Mouse (Mus musculus): ENCODE data around the gene Gkap1. TPM values are rescaled to one million over a fixed set of nuclear protein-coding genes. Genes with fewer than 3 reads are reported as not detected.

Gene Gkap1
- polyA plus RNA-seq, 1 experiment from 2014 or later = 26.1 TPM

- peaks cover 5% of the 10 kb centered on the region for H3K4me1 ChIP-seq (replicated peaks)
- no peak overlapping the region for H3K4me2 ChIP-seq (replicated peaks)
- H3K36me3 ChIP-seq = no peaks in the 10 kb centered on the region
- H3K27ac ChIP-seq = no peak overlapping the region
- ATAC-seq = no peak
- H3K27me3 ChIP-seq = no peaks in the 10 kb centered on the region
- H3K4me3 ChIP-seq (replicated peaks) = no peak overlapping the region
- H3K9ac ChIP-seq (replicated peaks) = no peak overlapping the region
- WGBS = 75% methylated on average over 1 of the region's 1 CpGs
- H3K9me3 ChIP-seq = no peaks in the 10 kb centered on the region
Measured at GRCm38 (mm10) chr13:58289308-58289707, 13.8 kb upstream of the Gkap1 start.

DNA sequence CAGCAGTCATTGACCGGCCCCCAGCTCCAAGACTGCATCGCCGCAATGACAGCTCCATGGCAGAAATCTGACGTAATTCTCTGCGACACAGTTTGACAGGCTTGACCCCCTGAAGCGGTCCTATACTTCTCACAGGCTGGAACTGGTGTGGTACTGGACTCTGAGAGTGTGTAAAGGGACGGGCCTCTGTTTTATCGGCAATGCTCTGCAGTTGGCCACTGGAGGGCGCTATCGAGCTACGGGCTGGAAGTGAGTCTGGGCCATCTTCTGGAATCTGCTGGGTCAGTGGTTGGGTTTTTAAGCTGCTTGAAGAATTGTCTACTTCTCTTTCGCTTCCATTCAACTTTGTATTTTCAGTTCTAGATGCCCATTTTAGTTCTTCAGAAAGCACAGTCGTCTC, 12.3 kb upstream of the Gkap1 start:
- Histone ChIP-seq H3K4me1 (replicated peaks) (peaks cover 3% of the 10 kb centered on the region), H3K4me3 (replicated peaks) (no peak overlapping the region), H3K4me2 (replicated peaks) (no peak overlapping the region), H3K27ac (no peak overlapping the region), H3K36me3 (no peaks in the 10 kb centered on the region), H3K27me3 (no peaks in the 10 kb centered on the region), H3K9ac (replicated peaks) (no peak overlapping the region), H3K9me3 (no peaks in the 10 kb centered on the region)
- WGBS = 13% methylated on average over 13 of the region's 13 CpGs
- 0 out of 2 replicates have a peak, but pooled peaks have one; percentile 65 for ATAC-seq

- Histone ChIP-seq H3K27ac (no peak overlapping the region), H3K9ac (replicated peaks) (no peak overlapping the region), H3K36me3 (no peaks in the 10 kb centered on the region), H3K27me3 (no peaks in the 10 kb centered on the region), H3K4me2 (replicated peaks) (no peak overlapping the region), H3K4me1 (replicated peaks) (no peaks in the 10 kb centered on the region), H3K4me3 (replicated peaks) (no peak overlapping the region), H3K9me3 (no peaks in the 10 kb centered on the region)
- no peak for ATAC-seq
- 51% methylated on average over 4 of the region's 4 CpGs for WGBS
Measured at GRCm38 (mm10) chr13:58283466-58283865, 8.0 kb upstream of the Gkap1 start.

DNA sequence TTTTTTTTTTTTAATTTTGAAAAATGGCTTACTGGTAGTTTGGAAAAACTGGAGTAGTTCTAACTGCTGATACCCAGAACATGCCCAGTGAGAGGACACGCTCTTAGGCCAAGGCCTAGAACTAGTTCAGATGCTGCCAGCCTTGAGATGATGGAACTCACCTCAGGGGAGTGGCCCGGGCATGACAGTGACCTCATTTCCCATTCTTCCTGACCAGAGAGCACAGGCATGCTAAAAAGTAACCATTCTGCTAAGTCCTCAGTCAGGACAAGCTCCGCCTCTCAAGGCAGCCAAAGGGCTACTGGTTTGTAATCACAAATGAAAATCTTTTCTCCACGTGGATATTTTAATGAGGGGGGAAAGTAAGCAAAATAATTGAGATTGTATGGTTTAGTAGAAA, 6.4 kb upstream of the Gkap1 start:
- Histone ChIP-seq H3K4me1 (replicated peaks) (no peaks in the 10 kb centered on the region), H3K36me3 (no peaks in the 10 kb centered on the region), H3K27me3 (no peaks in the 10 kb centered on the region), H3K9ac (replicated peaks) (no peak overlapping the region), H3K4me2 (replicated peaks) (no peak overlapping the region), H3K27ac (no peak overlapping the region), H3K9me3 (no peaks in the 10 kb centered on the region), H3K4me3 (replicated peaks) (no peak overlapping the region)
- 71% methylated on average over 4 of the region's 4 CpGs for WGBS
- ATAC-seq = no peak

- peaks cover 2% of the 10 kb centered on the region; the same call in 1 of the 2 replicates for H3K4me1 ChIP-seq (replicated peaks)
- H3K4me2 ChIP-seq (replicated peaks) = no peak overlapping the region
- no peaks in the 10 kb centered on the region for H3K9me3 ChIP-seq
- ATAC-seq = no peak
- H3K36me3 ChIP-seq = no peaks in the 10 kb centered on the region
- no peak overlapping the region for H3K27ac ChIP-seq
- 94% methylated on average over 3 of the region's 3 CpGs for WGBS
- H3K9ac ChIP-seq (replicated peaks) = no peak overlapping the region
- 0 out of 2 replicates have a peak, but pooled peaks cover 9% of the 10 kb centered on the region for H3K27me3 ChIP-seq
- no peak overlapping the region for H3K4me3 ChIP-seq (replicated peaks)
Measured at GRCm38 (mm10) chr13:58280528-58280927, 5.0 kb upstream of the Gkap1 start.

- Histone ChIP-seq H3K27ac (no peak overlapping the region), H3K4me1 (replicated peaks) (peaks cover 25% of the 10 kb centered on the region), H3K4me2 (replicated peaks) (no peak overlapping the region), H3K9ac (replicated peaks) (no peak overlapping the region), H3K36me3 (no peaks in the 10 kb centered on the region), H3K9me3 (no peaks in the 10 kb centered on the region), H3K4me3 (replicated peaks) (no peak overlapping the region), H3K27me3 (0 out of 2 replicates have a peak, but pooled peaks cover 10% of the 10 kb centered on the region)
- WGBS = 81% methylated on average over 10 of the region's 10 CpGs
- no peak for ATAC-seq
Measured at GRCm38 (mm10) chr13:58276256-58276655, 757 bp upstream of the Gkap1 start.

GRCm38 (mm10) chr13:58275076-58275475, 423 bp downstream of the Gkap1 start:
- H3K9me3 ChIP-seq = no peaks in the 10 kb centered on the region
- ATAC-seq = no peak
- 22% methylated on average over 9 of the region's 9 CpGs for WGBS
- H3K4me2 ChIP-seq (replicated peaks) = peak overlapping the region; percentile 79
- no peak overlapping the region for H3K27ac ChIP-seq
- H3K36me3 ChIP-seq = no peaks in the 10 kb centered on the region
- peak overlapping the region; percentile 73 for H3K4me3 ChIP-seq (replicated peaks)
- peaks cover 25% of the 10 kb centered on the region for H3K4me1 ChIP-seq (replicated peaks)
- peak overlapping the region; percentile 88 for H3K9ac ChIP-seq (replicated peaks)
- H3K27me3 ChIP-seq = 0 out of 2 replicates have a peak, but pooled peaks cover 10% of the 10 kb centered on the region

GRCm38 (mm10) chr13:58274259-58274991, 1.1 kb downstream of the Gkap1 start:
- H3K9me3 ChIP-seq = no peaks in the 10 kb centered on the region
- peak overlapping the region; percentile 87 for H3K27ac ChIP-seq
- peak overlapping the region; percentile 79 for H3K4me2 ChIP-seq (replicated peaks)
- 0 out of 2 replicates have a peak, but pooled peaks cover 10% of the 10 kb centered on the region for H3K27me3 ChIP-seq
- no peaks in the 10 kb centered on the region for H3K36me3 ChIP-seq
- peaks cover 25% of the 10 kb centered on the region for H3K4me1 ChIP-seq (replicated peaks)
- under 1% methylated on average over 77 of the region's 84 CpGs for WGBS
- H3K4me3 ChIP-seq (replicated peaks) = peak overlapping the region; percentile 73
- peak overlapping the region; percentile 88 for H3K9ac ChIP-seq (replicated peaks)
- ATAC-seq = peak; percentile 91

DNA sequence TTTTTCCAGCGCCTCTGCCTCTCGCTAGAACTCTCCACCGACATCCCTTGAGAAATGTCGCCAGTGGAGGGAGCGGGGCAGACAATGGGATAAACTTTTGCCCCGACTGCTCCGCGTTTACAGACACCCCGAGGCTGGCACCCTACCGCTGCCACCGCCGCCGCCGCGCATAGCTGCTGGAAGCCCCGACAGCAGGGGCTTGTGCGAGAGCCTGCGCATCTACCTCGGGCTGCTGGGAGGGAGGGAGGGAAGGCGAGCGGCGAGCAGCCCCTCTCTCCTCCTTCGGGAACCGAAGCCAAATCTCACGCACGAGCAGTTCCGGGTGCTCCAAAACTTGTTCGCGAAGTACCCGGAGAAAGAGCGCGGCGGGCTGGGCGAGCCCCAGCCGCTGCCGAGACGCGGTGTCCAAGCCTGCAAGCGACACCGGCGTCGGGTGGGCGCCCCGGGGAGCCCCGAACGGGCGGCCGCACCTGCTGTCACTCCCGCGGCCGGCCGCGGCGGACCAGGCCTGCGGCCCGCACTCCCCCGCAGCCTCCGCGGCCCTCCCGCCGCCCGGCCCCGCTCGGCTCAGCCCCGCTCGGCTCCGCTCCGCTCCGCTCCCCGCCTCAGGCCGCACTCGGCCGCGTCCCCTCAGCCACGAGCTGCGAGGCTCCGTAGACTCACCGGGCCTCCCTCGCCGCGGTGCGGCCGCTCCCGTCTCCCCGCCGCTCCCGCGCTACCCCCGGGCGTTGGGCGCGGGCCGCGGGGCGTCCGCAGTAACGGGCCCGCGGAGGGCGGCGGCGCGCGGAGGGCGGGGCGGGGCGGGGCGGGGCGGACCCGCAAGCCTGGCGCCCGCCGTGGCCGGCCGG, 1.9 kb downstream of the Gkap1 start:
- under 1% methylated on average over 71 of the region's 115 CpGs for WGBS
- Histone ChIP-seq H3K4me2 (replicated peaks) (peak overlapping the region; percentile 79), H3K4me3 (replicated peaks) (peak overlapping the region; percentile 73), H3K36me3 (no peaks in the 10 kb centered on the region), H3K27ac (peak overlapping the region; percentile 87), H3K9ac (replicated peaks) (peak overlapping the region; percentile 88), H3K9me3 (no peaks in the 10 kb centered on the region), H3K4me1 (replicated peaks) (peaks cover 25% of the 10 kb centered on the region), H3K27me3 (0 out of 2 replicates have a peak, but pooled peaks cover 10% of the 10 kb centered on the region)
- ATAC-seq = peak; percentile 87

- no peak overlapping the region for H3K4me3 ChIP-seq (replicated peaks)
- no peak overlapping the region for H3K27ac ChIP-seq
- H3K36me3 ChIP-seq = peaks cover 11% of the 10 kb centered on the region
- H3K4me1 ChIP-seq (replicated peaks) = no peaks in the 10 kb centered on the region
- no peak for ATAC-seq
- no peaks in the 10 kb centered on the region for H3K27me3 ChIP-seq
- no peak overlapping the region for H3K9ac ChIP-seq (replicated peaks)
- no peaks in the 10 kb centered on the region for H3K9me3 ChIP-seq
- H3K4me2 ChIP-seq (replicated peaks) = no peak overlapping the region
- 88% methylated on average over 3 of the region's 3 CpGs for WGBS
Measured at GRCm38 (mm10) chr13:58266864-58267263, 8.6 kb downstream of the Gkap1 start.

DNA sequence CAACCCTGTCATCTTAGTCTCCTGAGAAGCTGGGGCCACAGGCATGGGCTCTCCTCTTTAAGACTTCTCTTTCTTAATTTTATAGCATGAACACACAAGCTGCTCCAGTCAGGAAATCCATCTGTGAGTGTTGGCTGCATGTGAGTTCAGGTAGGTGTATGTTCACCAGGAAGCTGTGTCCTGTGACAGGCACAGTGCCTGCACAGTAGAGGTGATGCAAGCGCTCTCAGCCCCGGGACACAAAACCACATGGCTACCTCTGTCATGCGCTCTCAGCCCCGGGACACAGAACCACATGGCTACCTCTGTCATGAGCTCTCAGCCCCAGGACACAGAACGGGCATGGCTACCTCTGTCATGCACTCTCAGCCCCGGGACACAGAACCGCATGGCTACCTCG, 12.0 kb downstream of the Gkap1 start:
- Histone ChIP-seq H3K4me3 (replicated peaks) (no peak overlapping the region), H3K9ac (replicated peaks) (no peak overlapping the region), H3K9me3 (no peaks in the 10 kb centered on the region), H3K36me3 (peaks cover 19% of the 10 kb centered on the region), H3K27ac (no peak overlapping the region), H3K4me2 (replicated peaks) (no peak overlapping the region), H3K27me3 (no peaks in the 10 kb centered on the region), H3K4me1 (replicated peaks) (no peaks in the 10 kb centered on the region)
- 92% methylated on average over 8 of the region's 8 CpGs for WGBS
- ATAC-seq = no peak

DNA sequence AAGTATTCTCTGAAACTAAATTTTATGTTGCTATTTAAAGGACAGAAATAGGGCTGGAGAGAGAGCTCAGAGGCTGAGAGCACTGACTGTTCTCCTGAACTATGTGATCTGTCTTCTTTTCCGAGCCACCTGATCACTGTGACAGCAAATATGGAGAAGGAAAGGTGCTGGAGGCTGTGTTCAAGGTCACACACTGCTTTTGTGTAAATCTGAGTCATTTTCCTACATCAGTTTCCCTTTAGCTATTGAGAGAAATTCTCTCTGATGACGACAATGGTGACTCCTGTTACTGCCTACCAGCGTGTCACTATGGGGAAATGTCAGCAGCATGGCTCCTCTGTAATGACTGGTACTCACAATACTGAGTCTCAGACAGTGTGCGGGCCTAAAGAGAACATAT, 13.8 kb downstream of the Gkap1 start:
- Histone ChIP-seq H3K4me3 (replicated peaks) (no peak overlapping the region), H3K27me3 (no peaks in the 10 kb centered on the region), H3K9me3 (no peaks in the 10 kb centered on the region), H3K4me1 (replicated peaks) (no peaks in the 10 kb centered on the region), H3K36me3 (peaks cover 26% of the 10 kb centered on the region), H3K27ac (no peak overlapping the region), H3K4me2 (replicated peaks) (no peak overlapping the region), H3K9ac (replicated peaks) (no peak overlapping the region)
- WGBS = 86% methylated on average over 4 of the region's 4 CpGs
- ATAC-seq = no peak
